In genomic region chr12:117788513-117789011, GRCm38 (mm10) we compare ENCODE assay signal across 10 mouse cellular contexts. TPM values are rescaled to one million over a fixed set of nuclear protein-coding genes. Genes with fewer than 3 reads are reported as not detected.
DNase-seq lines count a peak whose midpoint lies in the region; ATAC-seq and TF ChIP-seq lines count a peak whose summit lies in the region.
"Had no signal": no experiment of that assay in that cellular context is flagged by ENCODE, and none has a peak within 500 bp of the region (broad histone marks: within the 10 kb centered on the region; RNA-seq: fewer than 3 reads in every experiment).

No protein-coding gene starts in this region.

- peak overlapping the region; percentile 73 for H3K4me3 ChIP-seq in E14TG2a.4 (replicated peaks; ENCODE audit: low read length)
- no peak overlapping the region for H3K4me3 ChIP-seq in liver, embryonic 15.5 days (replicated peaks)
- no peak overlapping the region for H3K4me3 ChIP-seq in layer of hippocampus, adult 2 months
- H3K4me3 ChIP-seq: myocyte had no signal

- 21% methylated on average over 24 of the region's 24 CpGs for WGBS in liver, embryonic 15.5 days (ENCODE audit: insufficient replicate concordance)

- no peak for TF ChIP-seq CTCF in E14TG2a.4 (conservative IDR thresholded peaks at IDR 0.05; ENCODE audit: low read length)
- TF ChIP-seq CTCF in layer of hippocampus, adult 2 months (conservative IDR thresholded peaks at IDR 0.05): no peak

- no peaks in the 10 kb centered on the region for H3K36me3 ChIP-seq in E14TG2a.4 (ENCODE audit: insufficient read depth, low read length)
- H3K36me3 ChIP-seq in liver, embryonic 15.5 days (replicated peaks): no peaks in the 10 kb centered on the region

- no peak overlapping the region for H3K27ac ChIP-seq in liver, embryonic 15.5 days (replicated peaks)
- no peak overlapping the region for H3K27ac ChIP-seq in layer of hippocampus, adult 2 months

- H3K4me1 ChIP-seq in E14TG2a.4 (replicated peaks; ENCODE audit: low read depth, low read length): peaks cover 24% of the 10 kb centered on the region
- no peaks in the 10 kb centered on the region for H3K4me1 ChIP-seq in liver, embryonic 15.5 days (replicated peaks)

- DNase-seq in ES-CJ7 (ENCODE audit: low read depth, low spot score): peak; percentile 19
- DNase-seq in forelimb bud, embryonic 11.5 days (ENCODE audit: low read depth, low spot score): peak; percentile 25
- no peak for DNase-seq in c-Kit-positive CD71-positive TER-119-positive erythroid progenitor cells, embryonic 14.5 days (ENCODE audit: low spot score)
- DNase-seq in layer of hippocampus, adult 2 months (ENCODE audit: low spot score in 2 of 2): no peak
- no peak for DNase-seq in adrenal gland, postnatal 14 days
- DNase-seq in cerebellum, adult 8-10 months: no peak
- DNase-seq: kidney, postnatal 4 days had no signal

- H3K27me3 ChIP-seq in E14TG2a.4 (ENCODE audit: insufficient read depth, low read length): peaks cover 16% of the 10 kb centered on the region
- no peaks in the 10 kb centered on the region for H3K27me3 ChIP-seq in liver, embryonic 15.5 days

- peak overlapping the region; percentile 29; the same call in 1 of the 2 replicates for H3K4me2 ChIP-seq in liver, embryonic 15.5 days

- no peak overlapping the region for H3K9ac ChIP-seq in liver, embryonic 15.5 days

- no peaks in the 10 kb centered on the region for H3K9me3 ChIP-seq in E14TG2a.4 (ENCODE audit: low read length)
- H3K9me3 ChIP-seq in liver, embryonic 15.5 days (replicated peaks): no peaks in the 10 kb centered on the region

- ATAC-seq in liver, embryonic 15.5 days (ENCODE audit: insufficient read depth): no peak

RNA-seq across cellular contexts. Expression of gene Cdca7l, which starts 15.5 kb away (rescaled TPM):
- polyA plus RNA-seq in liver, embryonic 15.5 days (2015; fragmentation: Nextera tagmentation; extraction: Ambion mirVana): 14.8 and 15.6 TPM in 2 replicates
- total RNA-seq in layer of hippocampus, adult 2 months (2021): 1 to 10 TPM; 1.0 to 1.4 TPM
- total RNA-seq in adrenal gland, postnatal 14 days (2021): 6.7 and 6.9 TPM in 2 replicates

Comparison
In these comparisons a context has a peak if more than half of its experiments do, and no peak if none do; other contexts are left out.
1. DNase-seq: peak in ES-CJ7 (single experiment) and forelimb bud, embryonic 11.5 days (single experiment); none in c-Kit-positive CD71-positive TER-119-positive erythroid progenitor cells, embryonic 14.5 days (single experiment), layer of hippocampus, adult 2 months (0 of 2), adrenal gland, postnatal 14 days (single experiment) and cerebellum, adult 8-10 months (single experiment).